Mouse (Mus musculus): ENCODE data around the gene Ube2cbp. TPM values are rescaled to one million over a fixed set of nuclear protein-coding genes. Genes with fewer than 3 reads are reported as not detected.

Ube2cbp gene
- polyA plus RNA-seq, 1 experiment from 2014 or later: 7.6 TPM

GRCm38 (mm10) chr9:86327341-86327740 lies 137.4 kb downstream of the Ube2cbp start:
- Histone ChIP-seq H3K9ac (ENCODE audit: low read length) (no peak overlapping the region), H3K4me2 (ENCODE audit: low read length) (no peak overlapping the region), H3K36me3 (ENCODE audit: control insufficient read depth, insufficient read depth, low read length) (no peaks in the 10 kb centered on the region), H3K9me3 (replicated peaks; ENCODE audit: control insufficient read depth, low read length) (no peaks in the 10 kb centered on the region), H3K4me3 (ENCODE audit: low read depth, low read length) (no peak overlapping the region), H3K27me3 (replicated peaks; ENCODE audit: control insufficient read depth, insufficient read depth, low read length) (no peaks in the 10 kb centered on the region), H3K27ac (ENCODE audit: low read depth, low read length) (no peak overlapping the region), H3K4me1 (ENCODE audit: control insufficient read depth, insufficient read depth, low read length) (no peaks in the 10 kb centered on the region; the same call in 1 of the 2 replicates)
- DNase-seq (ENCODE audit: low spot score) (no peak), ATAC-seq (no peak)
- 51% methylated on average over 3 of the region's 3 CpGs for WGBS

DNA sequence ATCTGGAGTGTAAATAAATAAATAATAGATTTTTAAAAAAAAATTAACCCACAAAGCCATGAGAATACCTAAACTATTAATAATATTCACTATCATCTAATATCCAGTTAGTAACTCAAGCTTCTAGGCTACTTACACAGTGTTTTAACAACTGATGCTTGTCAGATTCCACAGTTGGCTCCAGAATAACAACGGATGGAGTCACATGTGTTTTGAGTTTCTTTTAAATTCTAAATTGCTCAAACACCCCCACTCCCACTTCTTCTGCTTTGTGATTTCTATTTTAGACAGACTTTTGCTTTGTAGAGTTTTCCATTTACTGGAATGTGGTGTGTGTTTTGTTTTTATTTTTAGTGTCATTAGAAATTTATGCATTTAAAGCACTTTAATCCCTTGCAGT lies 140.0 kb downstream of the Ube2cbp start:
- no peak for ATAC-seq
- Histone ChIP-seq H3K9ac (ENCODE audit: low read length) (no peak overlapping the region), H3K4me2 (ENCODE audit: low read length) (no peak overlapping the region), H3K27me3 (replicated peaks; ENCODE audit: control insufficient read depth, insufficient read depth, low read length) (no peaks in the 10 kb centered on the region), H3K4me1 (ENCODE audit: control insufficient read depth, insufficient read depth, low read length) (no peaks in the 10 kb centered on the region; the same call in 1 of the 2 replicates), H3K4me3 (ENCODE audit: low read depth, low read length) (no peak overlapping the region), H3K36me3 (ENCODE audit: control insufficient read depth, insufficient read depth, low read length) (no peaks in the 10 kb centered on the region), H3K27ac (ENCODE audit: low read depth, low read length) (no peak overlapping the region), H3K9me3 (replicated peaks; ENCODE audit: control insufficient read depth, low read length) (no peaks in the 10 kb centered on the region)
- 79% methylated on average over 1 of the region's 1 CpGs for WGBS
- DNase-seq (ENCODE audit: low spot score): no peak

- Histone ChIP-seq H3K4me1 (ENCODE audit: control insufficient read depth, insufficient read depth, low read length) (no peaks in the 10 kb centered on the region), H3K4me2 (ENCODE audit: low read length) (no peak overlapping the region), H3K4me3 (ENCODE audit: low read depth, low read length) (no peak overlapping the region), H3K27me3 (replicated peaks; ENCODE audit: control insufficient read depth, insufficient read depth, low read length) (no peaks in the 10 kb centered on the region), H3K9ac (ENCODE audit: low read length) (no peak overlapping the region), H3K9me3 (replicated peaks; ENCODE audit: control insufficient read depth, low read length) (no peaks in the 10 kb centered on the region), H3K27ac (ENCODE audit: low read depth, low read length) (no peak overlapping the region), H3K36me3 (ENCODE audit: control insufficient read depth, insufficient read depth, low read length) (no peaks in the 10 kb centered on the region)
- DNase-seq (ENCODE audit: low spot score): peak; percentile 49
- 23% methylated on average over 6 of the region's 6 CpGs for WGBS
- peak; percentile 73; the same call in 1 of the 2 replicates for ATAC-seq
Measured at GRCm38 (mm10) chr9:86319516-86320140, 145.1 kb downstream of the Ube2cbp start.

DNA sequence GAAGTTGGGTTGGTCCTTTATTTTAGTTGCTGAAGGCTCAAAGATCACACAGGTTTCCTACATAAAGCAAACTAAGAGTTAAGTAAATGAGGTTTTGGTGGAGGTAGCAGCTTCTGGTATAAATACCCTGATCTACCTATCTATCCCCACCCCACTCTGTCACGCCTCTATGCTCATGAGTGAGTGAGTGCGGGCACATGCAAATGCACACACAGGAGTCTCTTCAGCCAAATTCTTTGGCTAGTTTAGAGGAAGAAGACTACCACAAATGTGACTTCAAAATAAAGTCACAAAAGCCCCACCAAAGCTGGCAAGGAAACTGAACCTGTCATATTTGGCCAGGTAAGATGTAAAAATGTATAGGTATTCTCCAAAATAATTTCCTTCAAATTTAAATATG lies 149.1 kb downstream of the Ube2cbp start:
- H3K27ac ChIP-seq (ENCODE audit: low read depth, low read length): no peak overlapping the region

DNA sequence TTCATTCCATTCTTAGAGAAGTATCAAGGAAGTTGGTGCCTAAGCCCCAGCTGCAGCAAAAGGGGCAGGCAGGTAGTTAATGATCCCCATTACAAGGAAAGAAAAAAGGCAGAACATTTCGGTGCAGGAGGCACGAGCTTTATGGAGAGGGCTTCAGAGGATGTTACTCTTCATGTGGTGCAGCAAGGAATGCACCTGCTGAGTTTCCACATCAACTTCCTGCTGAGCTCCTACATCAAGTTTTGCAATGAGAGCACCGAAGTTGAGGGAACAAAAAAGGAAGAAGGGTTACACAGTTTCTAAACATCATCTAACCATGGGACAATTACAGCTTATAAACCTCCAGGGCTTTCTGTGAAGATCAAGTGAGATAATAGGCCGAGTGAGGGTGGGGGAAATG lies 156.1 kb downstream of the Ube2cbp start:
- no peaks in the 10 kb centered on the region for H3K27me3 ChIP-seq (replicated peaks; ENCODE audit: control insufficient read depth, insufficient read depth, low read length)
- H3K4me3 ChIP-seq (ENCODE audit: low read depth, low read length): no peak overlapping the region
- no peaks in the 10 kb centered on the region for H3K4me1 ChIP-seq (ENCODE audit: control insufficient read depth, insufficient read depth, low read length)
- no peaks in the 10 kb centered on the region for H3K36me3 ChIP-seq (ENCODE audit: control insufficient read depth, insufficient read depth, low read length)
- DNase-seq (ENCODE audit: low spot score) (no peak), ATAC-seq (no peak)
- no peak overlapping the region for H3K27ac ChIP-seq (ENCODE audit: low read depth, low read length)
- 36% methylated on average over 4 of the region's 4 CpGs for WGBS
- H3K9me3 ChIP-seq (replicated peaks; ENCODE audit: control insufficient read depth, low read length): peaks cover 3% of the 10 kb centered on the region; the same call in 1 of the 2 replicates
- H3K9ac ChIP-seq (ENCODE audit: low read length): no peak overlapping the region
- H3K4me2 ChIP-seq (ENCODE audit: low read length): no peak overlapping the region

More for the DNA sequence above, 149.1 kb downstream of the Ube2cbp start:
- no peak overlapping the region for H3K4me3 ChIP-seq (ENCODE audit: low read depth, low read length)
- no peak for DNase-seq (ENCODE audit: low spot score)
- WGBS: 95% methylated on average over 2 of the region's 2 CpGs
- no peaks in the 10 kb centered on the region for H3K4me1 ChIP-seq (ENCODE audit: control insufficient read depth, insufficient read depth, low read length)
- no peak for ATAC-seq
- H3K4me2 ChIP-seq (ENCODE audit: low read length): no peak overlapping the region
- H3K27me3 ChIP-seq (replicated peaks; ENCODE audit: control insufficient read depth, insufficient read depth, low read length): no peaks in the 10 kb centered on the region
- no peaks in the 10 kb centered on the region for H3K36me3 ChIP-seq (ENCODE audit: control insufficient read depth, insufficient read depth, low read length)
- peaks cover 3% of the 10 kb centered on the region; the same call in 1 of the 2 replicates for H3K9me3 ChIP-seq (replicated peaks; ENCODE audit: control insufficient read depth, low read length)
- H3K9ac ChIP-seq (ENCODE audit: low read length): no peak overlapping the region

DNA sequence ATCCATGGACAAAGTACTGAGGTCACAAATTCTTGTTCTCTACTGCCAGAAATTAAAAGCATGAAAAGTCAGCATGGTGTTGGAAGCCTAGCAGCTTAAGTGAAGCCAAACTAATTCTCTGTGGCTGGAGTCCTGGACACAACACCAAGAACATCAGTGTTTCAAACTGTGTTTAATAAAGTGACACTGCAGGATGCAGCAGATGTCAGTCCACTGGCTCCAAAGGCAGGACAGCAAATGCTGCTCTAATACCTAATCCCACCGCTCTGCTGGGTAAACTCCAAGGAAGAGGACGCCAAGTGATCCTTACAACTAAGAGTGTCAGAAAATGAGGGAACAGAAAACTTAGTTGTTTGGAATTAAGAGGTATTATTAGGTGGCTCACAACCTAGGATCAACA lies 158.2 kb downstream of the Ube2cbp start:
- Histone ChIP-seq H3K9me3 (replicated peaks; ENCODE audit: control insufficient read depth, low read length) (no peaks in the 10 kb centered on the region), H3K4me1 (ENCODE audit: control insufficient read depth, insufficient read depth, low read length) (no peaks in the 10 kb centered on the region), H3K9ac (ENCODE audit: low read length) (no peak overlapping the region), H3K27ac (ENCODE audit: low read depth, low read length) (no peak overlapping the region), H3K4me2 (ENCODE audit: low read length) (no peak overlapping the region), H3K36me3 (ENCODE audit: control insufficient read depth, insufficient read depth, low read length) (no peaks in the 10 kb centered on the region), H3K4me3 (ENCODE audit: low read depth, low read length) (no peak overlapping the region), H3K27me3 (replicated peaks; ENCODE audit: control insufficient read depth, insufficient read depth, low read length) (no peaks in the 10 kb centered on the region)
- WGBS: 90% methylated on average over 2 of the region's 2 CpGs
- DNase-seq (ENCODE audit: low spot score) (no peak), ATAC-seq (no peak)

DNA sequence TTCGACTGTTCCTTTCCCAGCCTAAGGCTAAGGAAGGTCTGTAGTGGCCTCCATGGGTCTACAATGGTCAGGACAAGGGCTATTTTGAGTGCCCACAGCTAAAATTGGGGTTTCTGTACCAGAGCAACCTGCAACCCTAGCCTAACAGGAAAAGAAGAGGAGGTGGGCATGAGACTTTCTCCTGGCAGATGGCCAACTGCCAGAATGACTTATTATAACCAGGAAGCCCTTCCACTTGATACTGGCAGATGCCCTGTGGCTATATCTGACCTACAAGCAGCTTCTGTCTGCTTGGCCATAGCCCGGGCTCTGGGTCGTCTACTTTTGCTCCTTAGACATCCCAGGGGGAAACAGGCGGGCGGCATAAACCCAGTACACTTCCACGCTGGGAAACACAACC lies 163.3 kb downstream of the Ube2cbp start:
- H3K9ac ChIP-seq (ENCODE audit: low read length): no peak overlapping the region
- ATAC-seq (no peak), DNase-seq (ENCODE audit: low spot score) (no peak)
- no peaks in the 10 kb centered on the region for H3K9me3 ChIP-seq (replicated peaks; ENCODE audit: control insufficient read depth, low read length)
- H3K4me3 ChIP-seq (ENCODE audit: low read depth, low read length): no peak overlapping the region
- H3K4me1 ChIP-seq (ENCODE audit: control insufficient read depth, insufficient read depth, low read length): peaks cover 3% of the 10 kb centered on the region; the same call in 1 of the 2 replicates
- no peak overlapping the region for H3K27ac ChIP-seq (ENCODE audit: low read depth, low read length)
- H3K36me3 ChIP-seq (ENCODE audit: control insufficient read depth, insufficient read depth, low read length): no peaks in the 10 kb centered on the region
- H3K27me3 ChIP-seq (replicated peaks; ENCODE audit: control insufficient read depth, insufficient read depth, low read length): no peaks in the 10 kb centered on the region
- 90% methylated on average over 6 of the region's 6 CpGs for WGBS
- no peak overlapping the region for H3K4me2 ChIP-seq (ENCODE audit: low read length)

GRCm38 (mm10) chr9:86298596-86298995 lies 166.2 kb downstream of the Ube2cbp start:
- WGBS: 16% methylated on average over 8 of the region's 8 CpGs
- H3K27me3 ChIP-seq (replicated peaks; ENCODE audit: control insufficient read depth, insufficient read depth, low read length): no peaks in the 10 kb centered on the region
- H3K27ac ChIP-seq (ENCODE audit: low read depth, low read length): no peak overlapping the region
- no peaks in the 10 kb centered on the region for H3K9me3 ChIP-seq (replicated peaks; ENCODE audit: control insufficient read depth, low read length)
- peaks cover 3% of the 10 kb centered on the region; the same call in 1 of the 2 replicates for H3K4me1 ChIP-seq (ENCODE audit: control insufficient read depth, insufficient read depth, low read length)
- no peak overlapping the region for H3K4me2 ChIP-seq (ENCODE audit: low read length)
- no peak for ATAC-seq
- no peak overlapping the region for H3K9ac ChIP-seq (ENCODE audit: low read length)
- H3K36me3 ChIP-seq (ENCODE audit: control insufficient read depth, insufficient read depth, low read length): no peaks in the 10 kb centered on the region
- peak; percentile 37 for DNase-seq (ENCODE audit: low spot score)
- no peak overlapping the region for H3K4me3 ChIP-seq (ENCODE audit: low read depth, low read length)

DNA sequence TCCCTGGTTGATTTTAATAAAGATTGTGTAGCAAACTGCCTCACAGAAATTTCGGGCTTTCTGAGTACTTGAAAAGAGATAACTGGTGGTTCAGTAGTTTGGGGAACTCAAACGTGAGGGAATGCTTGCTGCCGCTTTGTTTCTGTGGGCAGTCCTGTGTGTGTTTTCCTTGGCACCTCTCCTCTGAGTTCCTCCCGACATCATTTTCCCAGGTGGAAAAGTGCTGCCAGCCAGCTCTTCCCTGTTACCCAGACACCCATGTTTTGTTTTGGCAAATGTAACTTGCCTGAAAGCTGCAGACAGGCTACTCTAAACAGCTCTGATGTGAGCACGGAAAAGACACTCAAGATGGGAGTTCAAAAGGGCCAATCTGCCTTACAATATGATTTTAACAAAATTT lies 166.6 kb downstream of the Ube2cbp start:
- ATAC-seq (no peak), DNase-seq (ENCODE audit: low spot score) (peak; percentile 24)
- Histone ChIP-seq H3K4me1 (ENCODE audit: control insufficient read depth, insufficient read depth, low read length) (peaks cover 3% of the 10 kb centered on the region; the same call in 1 of the 2 replicates), H3K27me3 (replicated peaks; ENCODE audit: control insufficient read depth, insufficient read depth, low read length) (no peaks in the 10 kb centered on the region), H3K4me3 (ENCODE audit: low read depth, low read length) (no peak overlapping the region), H3K36me3 (ENCODE audit: control insufficient read depth, insufficient read depth, low read length) (no peaks in the 10 kb centered on the region), H3K4me2 (ENCODE audit: low read length) (no peak overlapping the region), H3K9ac (ENCODE audit: low read length) (no peak overlapping the region), H3K27ac (ENCODE audit: low read depth, low read length) (no peak overlapping the region), H3K9me3 (replicated peaks; ENCODE audit: control insufficient read depth, low read length) (no peaks in the 10 kb centered on the region)
- 28% methylated on average over 5 of the region's 5 CpGs for WGBS
